Mouse (Mus musculus) cerebellum, adult 9-11 months (tissue): Measurements from ENCODE around the gene Atpaf1.
A peak's percentile ranks its signal among the peaks of the same experiment; 100 is the strongest.

Experiments used
- DNase-seq: peaks from one replicate; pipeline ENCODE4 v3.0.0; 2022

The Atpaf1 gene

GRCm38 (mm10) chr4:115784769-115785510 lies at the start of gene Atpaf1:
Atpaf1 (plus strand) TSS chr4:115784812.
- DNase-seq, result peak; percentile 83

- DNase-seq, result no peak
Measured at GRCm38 (mm10) chr4:115734867-115735266, 49.7 kb upstream of the Atpaf1 start.

DNA sequence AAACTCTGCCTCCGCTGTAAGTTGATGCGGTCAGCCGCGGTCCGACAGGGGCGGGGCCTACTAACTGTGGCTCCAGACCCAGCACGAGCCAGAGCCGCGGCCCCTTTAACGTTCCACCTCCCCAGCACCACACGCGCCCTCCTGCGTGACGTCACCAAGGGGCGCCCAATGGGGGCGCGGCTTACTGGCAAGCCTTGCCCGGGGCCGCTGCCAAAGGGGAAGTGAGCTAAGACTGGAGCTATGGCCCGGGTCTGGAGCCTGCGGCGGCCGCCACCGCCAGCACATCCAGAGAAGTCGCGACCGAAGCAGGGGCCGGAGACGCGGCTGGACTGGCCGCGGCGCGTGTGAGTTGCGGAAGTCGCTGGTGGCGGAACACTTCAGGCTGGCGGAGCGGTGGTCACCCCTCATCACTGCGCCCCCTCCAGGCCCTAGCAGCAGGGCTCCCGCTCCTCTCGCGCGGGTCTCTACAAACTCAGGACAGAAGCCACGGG lies 47.0 kb upstream of the Atpaf1 start, which contains the start of gene Efcab14:
Gene Efcab14, plus strand, starts transcription at position 194 of the 491 bp plus-strand sequence.
- peak; percentile 97 for DNase-seq

- DNase-seq, result peak; percentile 36
Measured at GRCm38 (mm10) chr4:115738481-115738985, 46.1 kb upstream of the Atpaf1 start.

DNA sequence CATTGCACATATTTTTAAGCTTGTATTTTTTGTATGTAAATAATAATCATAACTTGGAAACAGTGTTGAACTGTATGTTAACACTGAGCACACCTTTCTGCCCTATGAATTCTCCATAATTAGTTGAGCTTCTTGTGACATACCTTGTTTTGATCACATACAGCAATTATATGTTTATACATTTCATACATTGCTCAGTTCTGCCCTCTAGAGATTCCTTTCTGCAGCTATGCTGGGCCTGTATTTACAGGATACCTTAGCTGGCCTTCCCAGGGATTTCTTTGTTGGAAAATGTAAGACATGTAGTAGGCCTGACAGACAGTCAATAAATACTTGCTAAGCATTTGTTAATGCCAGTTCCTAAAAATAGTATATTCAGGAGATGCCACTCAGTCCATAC lies 42.0 kb upstream of the Atpaf1 start:
- no peak for DNase-seq

GRCm38 (mm10) chr4:115743096-115743495 lies 41.5 kb upstream of the Atpaf1 start:
- DNase-seq, result no peak

GRCm38 (mm10) chr4:115748181-115748580 lies 36.4 kb upstream of the Atpaf1 start:
- DNase-seq, result no peak

GRCm38 (mm10) chr4:115749336-115749735 lies 35.3 kb upstream of the Atpaf1 start:
- no peak for DNase-seq

DNA sequence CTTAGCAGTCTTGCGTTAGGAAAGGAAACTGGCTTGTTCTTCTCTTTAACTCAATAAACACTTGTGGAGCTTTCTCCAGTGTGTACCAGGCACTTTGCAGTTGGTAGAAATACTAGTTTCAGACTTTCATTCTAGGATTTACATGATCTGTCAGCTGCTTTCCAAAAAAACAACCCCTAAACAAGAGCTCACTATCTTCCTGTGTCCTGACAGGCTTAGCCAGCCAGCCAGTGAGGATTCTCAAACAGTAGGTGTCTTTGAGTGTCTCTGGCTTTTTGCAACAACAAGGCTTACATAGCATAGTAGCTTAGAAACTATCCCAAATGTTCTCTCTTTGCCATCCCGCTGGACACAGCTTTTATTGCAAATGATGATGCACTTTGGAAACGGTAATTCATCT lies 30.5 kb upstream of the Atpaf1 start:
- DNase-seq, result no peak

DNA sequence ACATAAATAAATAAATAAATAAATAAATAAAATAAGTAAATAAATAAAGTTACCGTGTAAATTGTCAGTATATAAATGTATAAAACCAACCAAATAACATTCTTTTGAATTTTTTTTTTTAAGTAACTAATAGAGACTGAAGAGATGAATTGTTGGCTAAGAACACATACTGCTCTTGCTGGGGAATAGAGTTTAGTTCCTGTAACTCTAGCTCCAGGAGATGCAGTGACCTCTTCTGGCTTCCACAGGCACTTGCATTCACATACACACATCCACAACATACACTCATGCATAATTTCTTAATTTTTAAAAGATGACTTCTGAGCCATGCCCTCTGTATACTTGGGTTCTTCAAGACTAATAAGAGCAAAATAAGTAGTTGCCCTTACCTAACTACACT lies 29.8 kb upstream of the Atpaf1 start:
- no peak for DNase-seq

DNA sequence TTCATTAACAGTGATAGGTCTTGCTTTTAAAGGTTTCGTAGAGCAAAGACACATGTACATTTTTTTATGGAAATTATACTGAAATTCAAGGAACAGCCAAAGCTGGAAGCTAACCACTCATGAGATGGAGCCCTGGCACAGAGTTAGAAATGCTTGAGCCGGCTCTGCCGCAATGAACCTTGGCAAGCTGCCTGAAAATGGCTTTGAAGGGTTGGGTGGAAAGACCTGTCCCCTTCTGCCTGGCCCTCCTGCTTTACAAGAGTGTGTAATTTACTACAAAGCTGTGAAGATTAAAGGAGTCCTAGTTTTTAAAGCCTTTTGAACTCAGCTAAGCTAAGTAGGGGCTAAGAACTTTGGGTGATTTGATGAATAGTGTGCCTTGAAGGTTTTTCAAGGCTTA lies 23.4 kb upstream of the Atpaf1 start:
- DNase-seq, result no peak

DNA sequence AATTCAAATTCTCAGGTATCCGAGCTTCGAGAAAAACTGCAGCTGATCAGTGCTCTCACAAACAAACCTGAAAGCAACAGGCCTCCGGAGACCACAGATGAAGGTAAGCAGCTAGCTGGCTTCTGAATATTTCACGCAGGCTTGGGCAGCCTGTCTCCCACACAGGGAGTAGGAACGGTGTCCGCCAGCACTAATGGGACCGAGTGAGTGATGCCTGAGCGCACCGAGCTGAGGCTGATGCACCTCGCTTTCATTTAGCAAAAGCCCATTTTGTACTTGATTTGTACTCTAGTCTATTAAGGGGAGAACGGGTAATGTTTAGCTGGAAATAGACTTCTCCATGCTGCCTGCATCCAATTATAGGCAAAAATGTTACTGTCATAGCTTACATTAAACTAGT lies 20.0 kb upstream of the Atpaf1 start:
- no peak for DNase-seq

- DNase-seq, result no peak
Measured at GRCm38 (mm10) chr4:115767647-115768467, 16.8 kb upstream of the Atpaf1 start.

- no peak for DNase-seq
Measured at GRCm38 (mm10) chr4:115775056-115775455, 9.6 kb upstream of the Atpaf1 start.

DNA sequence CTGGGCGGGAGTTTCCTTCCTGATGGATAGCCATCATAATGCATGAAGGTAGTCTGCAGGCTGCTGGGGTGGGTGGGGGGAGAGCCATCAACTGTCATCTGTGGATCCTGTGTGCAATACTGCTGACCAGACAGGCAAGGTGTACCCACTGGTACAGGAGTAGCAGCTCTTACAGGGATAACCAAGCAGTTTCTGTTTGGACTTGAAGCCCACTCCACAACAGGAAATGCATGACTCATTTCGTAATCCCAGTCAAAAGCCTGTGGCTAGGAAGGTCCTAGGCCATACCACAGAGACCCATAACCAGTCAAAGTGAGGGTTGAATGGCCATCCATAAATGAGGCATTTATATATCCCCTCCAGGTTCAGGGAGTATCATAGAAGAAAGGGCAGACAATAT lies 7.0 kb upstream of the Atpaf1 start:
- no peak for DNase-seq

DNA sequence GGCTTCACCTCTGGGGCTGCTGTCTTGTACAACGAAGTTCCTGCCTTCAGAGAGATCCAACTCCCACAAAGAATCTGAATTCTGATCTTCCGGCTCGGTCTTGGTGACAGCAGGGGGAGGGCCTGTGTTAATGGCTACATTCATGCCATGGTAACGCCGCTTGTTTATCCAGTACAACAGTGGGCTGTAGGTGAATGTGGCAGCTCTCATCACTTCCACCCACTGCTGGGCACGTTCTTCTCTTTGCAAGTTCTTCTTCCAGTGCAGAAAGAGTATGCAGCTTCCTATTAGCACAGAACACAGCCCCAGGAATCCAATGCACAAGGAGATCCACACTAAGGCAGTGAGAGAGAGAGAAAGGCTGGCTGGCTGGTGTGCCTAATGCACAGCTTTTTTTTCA lies 4.3 kb upstream of the Atpaf1 start:
- no peak for DNase-seq

- DNase-seq, result no peak
Measured at GRCm38 (mm10) chr4:115780918-115781317, 3.7 kb upstream of the Atpaf1 start, which contains the start of gene Tex38. Tex38 (minus strand) TSS chr4:115781018.

GRCm38 (mm10) chr4:115782026-115782805 lies 2.4 kb upstream of the Atpaf1 start:
- no peak for DNase-seq

GRCm38 (mm10) chr4:115785511-115786034 lies 961 bp downstream of the Atpaf1 start:
- DNase-seq, result no peak

DNA sequence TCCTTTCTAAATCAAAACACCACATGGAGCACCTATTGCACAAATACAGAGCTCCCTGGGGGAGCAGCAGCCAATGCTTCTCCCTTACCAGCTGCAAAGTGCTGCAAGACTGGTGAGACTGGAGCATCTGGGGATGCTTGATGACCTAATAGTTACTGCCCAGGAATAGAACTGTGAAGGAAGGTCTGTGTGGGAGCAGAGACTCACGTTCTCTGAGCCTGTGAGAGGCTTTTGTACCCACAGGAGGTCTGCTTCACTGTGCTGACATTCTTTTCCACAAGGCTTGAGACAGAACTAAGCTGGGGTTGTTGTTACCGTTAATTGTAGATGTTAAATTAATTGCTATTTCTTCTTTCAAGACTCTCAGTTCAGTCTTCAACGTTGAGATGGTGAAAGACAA lies 6.3 kb downstream of the Atpaf1 start:
- no peak for DNase-seq

- no peak for DNase-seq
Measured at GRCm38 (mm10) chr4:115795360-115795759, 10.7 kb downstream of the Atpaf1 start.

DNA sequence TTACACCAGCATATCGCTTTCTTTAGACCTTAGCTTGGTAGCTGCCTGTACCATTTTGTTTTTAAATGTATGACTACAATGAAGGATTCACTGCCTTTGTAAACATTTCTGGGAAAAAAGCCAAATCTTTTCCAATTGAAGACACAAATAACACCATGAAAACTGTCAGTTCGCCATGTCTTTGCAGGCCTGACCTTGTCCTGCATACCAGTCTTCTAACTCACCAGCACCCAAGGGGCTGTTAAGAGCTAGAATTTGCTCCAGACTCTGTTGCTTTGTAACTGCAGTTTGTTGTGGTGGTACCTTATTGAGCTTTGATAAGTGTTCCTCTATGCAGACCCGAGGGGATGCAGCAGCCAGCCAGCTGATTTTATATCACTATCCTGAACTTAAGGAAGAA lies 15.4 kb downstream of the Atpaf1 start:
- no peak for DNase-seq

- DNase-seq, result no peak
Measured at GRCm38 (mm10) chr4:115812326-115812725, 27.7 kb downstream of the Atpaf1 start.
